Mouse (Mus musculus) midbrain, embryonic 10.5 days (tissue): ENCODE results near the gene Meox1. TPM values are rescaled to one million over a fixed set of nuclear protein-coding genes. Genes with fewer than 3 reads are reported as not detected.

ENCODE experiments used
- DNase-seq: peaks from one replicate; pipeline ENCODE4 v3.0.0-alpha.2; 2017; ENCODE audit warnings: low spot score
- H3K27ac ChIP-seq: fragments of 300-500 bp; sonication (generic); replicated peaks from 2 replicates; pipeline ENCODE4 v1.5.1; 2016; ENCODE audit warnings: mild to moderate bottlenecking
- H3K27me3 ChIP-seq: fragments of 300-500 bp; sonication (generic); 2 replicates; pipeline ENCODE4 v1.6.1; 2016; ENCODE audit warnings: low read depth, mild to moderate bottlenecking; ENCODE audit not compliant: poor library complexity, severe bottlenecking
- H3K36me3 ChIP-seq: fragments of 300-500 bp; sonication (generic); 2 replicates; pipeline ENCODE4 v1.6.1; 2016; ENCODE audit warnings: mild to moderate bottlenecking, moderate library complexity
- H3K4me1 ChIP-seq: fragments of 300-500 bp; sonication (generic); 2 replicates; pipeline ENCODE4 v1.6.1; 2016
- H3K4me3 ChIP-seq: fragments of 300-500 bp; sonication (generic); 2 replicates; pipeline ENCODE4 v1.5.1; 2016; ENCODE audit warnings: mild to moderate bottlenecking, moderate library complexity
- H3K9me3 ChIP-seq: fragments of 300-500 bp; sonication (generic); replicated peaks from 2 replicates; pipeline ENCODE4 v1.6.1; 2016; ENCODE audit warnings: mild to moderate bottlenecking
- WGBS: fragments of 180-500 bp; shearing (Covaris S2); methylation state at CpG from one replicate; pipeline ENCODE4 v1.1.7; 2016; 5-methylcytosine and 5-hydroxymethylcytosine counted together
- polyA plus RNA-seq: library from polyadenylated mRNA; unstranded; fragments of >200 nt; fragmentation: Nextera tagmentation; extraction: Ambion mirVana; gene quantifications from 2 replicates; pipeline ENCODE4 v1.2.1, GENCODE M21; 2016

Gene Meox1
- polyA plus RNA-seq, 1 experiment from 2014 or later: 0.30 TPM

DNA sequence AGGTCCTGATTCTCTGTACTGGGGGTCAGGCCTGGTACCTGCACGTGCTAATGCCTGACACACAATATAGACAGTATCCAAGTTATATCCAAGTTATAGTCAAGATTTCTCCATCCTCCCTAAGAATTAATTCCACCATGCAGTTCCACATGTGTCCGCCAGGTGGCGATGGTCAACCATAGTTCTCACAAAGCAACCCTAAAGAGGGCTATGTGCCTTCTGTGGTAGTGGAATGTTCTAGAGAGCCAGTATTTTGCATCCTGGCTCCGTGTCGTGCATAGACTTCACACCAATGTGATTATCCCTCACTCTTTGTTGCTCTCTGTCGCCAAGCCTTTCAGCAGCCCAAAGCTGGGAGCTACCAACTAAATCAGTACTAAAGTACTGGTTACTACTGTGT is 25.5 kb upstream of the Meox1 start:
- Histone ChIP-seq H3K36me3 (no peaks in the 10 kb centered on the region), H3K9me3 (no peaks in the 10 kb centered on the region), H3K27ac (no peak overlapping the region), H3K4me3 (no peak overlapping the region), H3K27me3 (peaks cover 31% of the 10 kb centered on the region), H3K4me1 (peaks cover 10% of the 10 kb centered on the region; the same call in 1 of the 2 replicates)
- DNase-seq: peak; percentile 80
- 2% methylated on average over 6 of the region's 6 CpGs for WGBS

DNA sequence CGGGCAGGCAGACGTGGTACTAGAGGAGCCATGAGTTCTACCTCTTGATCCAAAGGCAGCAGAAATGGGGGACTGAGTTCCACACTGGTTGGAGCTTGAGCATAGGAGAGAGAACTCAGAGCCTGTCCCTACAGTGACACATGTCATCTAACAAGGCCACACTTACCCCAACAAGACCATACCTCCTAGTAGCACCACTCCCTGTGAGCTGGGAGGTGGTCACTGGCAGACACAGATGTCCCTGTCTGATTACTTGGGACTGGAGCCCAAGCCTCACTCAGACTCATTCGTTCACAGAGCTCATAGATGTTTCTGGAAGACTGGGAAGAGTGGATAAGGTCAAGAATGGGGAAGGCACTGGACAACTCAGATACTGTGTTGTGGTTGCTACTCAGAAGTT is 24.4 kb upstream of the Meox1 start:
- 73% methylated on average over 3 of the region's 3 CpGs for WGBS

DNA sequence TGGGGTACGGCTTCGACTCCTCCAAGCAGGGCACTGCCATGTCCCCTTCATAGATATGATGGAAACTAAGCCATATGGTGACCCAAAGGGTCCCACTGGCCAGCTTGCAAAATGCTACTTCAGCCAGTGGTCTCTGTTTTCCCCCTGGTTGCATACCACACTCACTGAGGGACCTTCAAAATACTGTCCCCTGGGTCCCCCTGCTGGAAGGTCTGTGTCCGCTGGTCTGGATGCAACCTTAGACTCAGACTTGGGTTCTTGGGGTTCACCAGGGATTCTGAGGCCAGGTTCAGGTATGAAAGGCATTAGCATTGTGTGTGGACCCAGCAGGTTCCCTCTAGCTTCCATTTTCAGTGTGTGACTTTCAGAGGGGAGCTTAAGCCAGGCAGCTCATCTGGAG is 22.6 kb upstream of the Meox1 start:
- Histone ChIP-seq H3K4me3 (no peak overlapping the region), H3K9me3 (no peaks in the 10 kb centered on the region), H3K27ac (no peak overlapping the region), H3K4me1 (peaks cover 10% of the 10 kb centered on the region; the same call in 1 of the 2 replicates), H3K36me3 (no peaks in the 10 kb centered on the region), H3K27me3 (peaks cover 28% of the 10 kb centered on the region)
- no peak for DNase-seq
- 68% methylated on average over 3 of the region's 3 CpGs for WGBS

More for the DNA sequence above, 24.4 kb upstream of the Meox1 start:
- H3K4me1 ChIP-seq: peaks cover 10% of the 10 kb centered on the region; the same call in 1 of the 2 replicates
- H3K27ac ChIP-seq: no peak overlapping the region
- H3K27me3 ChIP-seq: peaks cover 22% of the 10 kb centered on the region
- no peaks in the 10 kb centered on the region for H3K9me3 ChIP-seq
- no peaks in the 10 kb centered on the region for H3K36me3 ChIP-seq
- DNase-seq: no peak
- H3K4me3 ChIP-seq: no peak overlapping the region

DNA sequence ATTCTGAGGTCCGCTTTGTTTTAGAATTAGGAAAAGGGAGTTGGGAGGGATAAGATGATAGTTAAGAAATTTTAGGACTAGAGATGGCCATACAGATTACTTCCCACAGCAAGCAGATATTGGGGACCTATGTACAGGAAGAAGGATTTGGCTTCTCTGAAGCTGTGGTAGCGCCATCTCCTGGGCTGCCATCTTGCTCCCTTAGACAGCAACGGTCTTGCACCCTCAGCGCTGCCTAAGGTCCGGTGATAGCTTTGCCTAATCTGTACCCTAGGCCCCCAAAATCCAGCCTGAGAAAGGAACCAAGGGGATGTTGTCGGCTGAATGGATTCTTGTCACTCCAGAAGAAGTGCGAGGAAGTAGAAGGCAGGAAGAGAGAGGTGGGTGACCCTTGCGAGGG is 19.4 kb upstream of the Meox1 start:
- Histone ChIP-seq H3K27ac (no peak overlapping the region), H3K4me1 (peaks cover 7% of the 10 kb centered on the region; the same call in 1 of the 2 replicates), H3K27me3 (peaks cover 43% of the 10 kb centered on the region), H3K36me3 (no peaks in the 10 kb centered on the region), H3K9me3 (no peaks in the 10 kb centered on the region), H3K4me3 (no peak overlapping the region)
- WGBS: 60% methylated on average over 8 of the region's 8 CpGs
- no peak for DNase-seq

DNA sequence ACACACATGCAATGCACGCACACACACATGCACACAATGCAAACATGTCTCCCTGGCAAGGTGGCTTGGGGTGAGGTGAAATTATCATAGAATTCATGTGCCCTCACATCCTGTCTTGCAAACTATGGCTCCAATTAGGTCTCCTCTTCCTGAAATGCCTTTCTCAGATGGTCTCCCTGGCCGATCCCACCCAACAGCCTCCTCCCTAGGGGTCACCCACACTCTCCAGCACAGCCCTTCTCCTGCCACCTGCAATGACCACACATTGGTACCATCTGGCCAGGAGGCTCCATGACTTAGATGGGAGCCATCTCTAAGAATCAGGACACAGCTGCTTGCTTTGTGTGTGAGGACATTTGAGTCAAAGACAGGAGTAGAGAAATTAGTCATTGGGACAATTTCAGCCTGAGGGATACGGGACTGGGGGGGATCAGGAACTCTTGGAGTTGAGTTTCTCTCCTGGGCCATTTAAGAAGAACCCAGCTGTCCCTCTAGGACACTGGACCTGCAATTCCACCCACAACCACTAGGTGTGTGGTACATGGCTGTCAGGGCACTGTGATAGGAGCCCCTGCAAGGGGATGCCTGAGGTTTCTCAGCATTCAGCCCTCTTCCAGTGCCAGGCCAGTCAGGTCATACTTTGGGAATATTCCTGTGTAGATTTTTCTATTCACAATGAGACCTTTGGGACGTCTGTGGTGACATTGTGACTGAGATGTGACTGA is 17.8 kb upstream of the Meox1 start:
- Histone ChIP-seq H3K4me3 (no peak overlapping the region), H3K4me1 (peaks cover 7% of the 10 kb centered on the region; the same call in 1 of the 2 replicates), H3K36me3 (no peaks in the 10 kb centered on the region), H3K27ac (no peak overlapping the region), H3K27me3 (peaks cover 30% of the 10 kb centered on the region), H3K9me3 (no peaks in the 10 kb centered on the region)
- DNase-seq: no peak
- 71% methylated on average over 4 of the region's 4 CpGs for WGBS

DNA sequence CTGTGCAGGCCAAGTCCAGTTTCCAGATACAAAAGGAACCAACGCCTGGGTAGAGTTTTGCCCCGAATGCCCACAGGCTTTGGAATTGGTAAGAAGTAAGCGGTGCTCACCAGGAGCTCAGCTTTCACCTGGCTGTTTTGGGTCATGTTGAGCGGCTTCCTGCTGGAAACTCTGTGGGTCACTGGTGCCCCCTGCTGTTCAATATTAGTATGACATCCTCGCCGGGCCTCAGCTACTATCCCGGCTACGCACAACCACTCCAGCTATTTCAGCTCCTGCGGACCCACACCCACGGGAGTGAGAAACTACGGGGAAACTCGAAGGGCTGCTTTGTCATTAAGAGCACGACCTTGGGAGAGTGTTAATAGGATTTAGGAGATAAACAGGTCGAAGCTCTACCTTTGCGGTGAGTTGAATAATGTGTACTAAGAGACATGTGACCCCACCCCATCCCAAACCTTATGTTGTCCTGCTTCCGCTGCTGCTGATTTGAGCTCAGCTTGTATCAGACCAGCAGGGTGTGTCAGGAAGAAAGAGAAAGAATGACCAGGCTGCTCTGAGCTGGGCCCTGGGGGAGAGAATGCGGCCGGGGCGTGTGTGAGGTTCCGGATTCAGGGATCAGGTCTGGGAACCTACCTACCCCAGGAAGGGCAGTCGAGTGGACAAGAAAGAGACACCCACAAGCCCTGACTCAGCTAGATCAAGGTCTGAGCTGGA is 16.2 kb upstream of the Meox1 start:
- Histone ChIP-seq H3K36me3 (no peaks in the 10 kb centered on the region), H3K27ac (no peak overlapping the region), H3K27me3 (peaks cover 32% of the 10 kb centered on the region), H3K4me1 (peaks cover 11% of the 10 kb centered on the region), H3K4me3 (no peak overlapping the region), H3K9me3 (no peaks in the 10 kb centered on the region)
- WGBS: 25% methylated on average over 21 of the region's 21 CpGs
- peak; percentile 84 for DNase-seq

DNA sequence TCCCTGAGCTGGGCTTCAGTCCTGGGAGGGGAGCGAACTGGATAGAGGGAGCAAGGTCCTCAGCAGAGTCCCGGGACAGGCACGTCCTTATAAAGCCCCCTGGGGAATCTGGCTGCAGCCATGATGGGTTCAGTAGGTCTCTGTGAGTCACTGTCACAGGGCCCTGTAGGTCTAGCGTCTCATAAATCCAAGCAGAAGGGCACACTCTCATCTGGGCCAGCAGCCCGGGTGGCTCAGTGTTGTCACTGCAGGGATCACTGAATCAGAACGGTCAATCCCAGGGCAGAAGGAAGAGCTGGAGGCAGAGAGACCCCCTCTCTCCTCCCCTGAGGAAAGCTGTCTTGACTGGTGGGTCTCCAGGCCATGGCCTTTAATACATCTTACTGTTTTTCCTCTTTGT is 14.6 kb upstream of the Meox1 start:
- peaks cover 32% of the 10 kb centered on the region for H3K27me3 ChIP-seq
- H3K4me3 ChIP-seq: no peak overlapping the region
- DNase-seq: no peak
- 60% methylated on average over 6 of the region's 6 CpGs for WGBS
- H3K27ac ChIP-seq: no peak overlapping the region
- no peaks in the 10 kb centered on the region for H3K36me3 ChIP-seq
- H3K9me3 ChIP-seq: no peaks in the 10 kb centered on the region
- H3K4me1 ChIP-seq: peaks cover 11% of the 10 kb centered on the region

DNA sequence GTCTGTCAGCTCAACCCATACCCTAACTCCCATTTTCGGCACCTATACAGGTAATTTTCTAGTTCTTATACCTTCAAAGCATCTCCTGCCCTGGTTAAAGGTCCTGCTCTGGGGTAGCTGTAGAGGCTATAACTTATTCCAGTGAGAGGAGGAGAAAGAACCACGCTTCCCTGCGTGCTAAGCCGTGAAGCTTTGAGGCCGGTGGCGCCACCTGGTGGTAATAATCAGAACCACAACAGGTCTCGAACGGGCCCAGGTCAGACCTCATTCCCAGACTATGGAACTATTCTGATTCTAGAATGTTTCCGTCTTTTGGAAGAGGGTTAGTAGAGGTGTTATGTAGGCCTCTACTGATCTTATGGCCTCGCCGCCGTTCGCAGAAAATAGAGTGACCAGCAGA is 10.9 kb upstream of the Meox1 start:
- 25% methylated on average over 13 of the region's 13 CpGs for WGBS
- Histone ChIP-seq H3K4me1 (peaks cover 6% of the 10 kb centered on the region), H3K36me3 (no peaks in the 10 kb centered on the region), H3K4me3 (no peak overlapping the region), H3K9me3 (no peaks in the 10 kb centered on the region), H3K27ac (no peak overlapping the region), H3K27me3 (peaks cover 17% of the 10 kb centered on the region)
- peak; percentile 77 for DNase-seq

DNA sequence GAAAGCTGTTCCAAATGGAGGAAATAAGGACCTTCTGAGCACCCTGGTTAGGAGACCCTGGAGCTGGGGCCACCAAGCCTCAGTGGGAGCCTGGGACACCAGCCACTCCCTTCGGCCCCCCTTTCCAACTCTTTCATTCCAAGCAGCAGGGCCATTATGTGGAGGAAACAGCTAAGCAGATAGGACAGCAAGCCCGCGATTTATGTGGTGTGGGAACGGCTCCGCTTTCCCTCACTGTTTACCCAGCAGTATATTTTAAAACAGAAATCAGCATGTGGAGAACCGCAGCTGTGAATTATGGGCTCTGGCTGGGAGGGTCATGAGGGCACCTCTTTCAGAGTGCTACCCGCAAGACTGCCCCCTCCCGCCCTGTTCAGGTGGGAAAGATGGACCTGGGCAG is 7.1 kb upstream of the Meox1 start:
- Histone ChIP-seq H3K4me1 (peaks cover 10% of the 10 kb centered on the region), H3K9me3 (no peaks in the 10 kb centered on the region), H3K36me3 (no peaks in the 10 kb centered on the region), H3K27me3 (peaks cover 9% of the 10 kb centered on the region; the same call in 1 of the 2 replicates), H3K27ac (no peak overlapping the region), H3K4me3 (no peak overlapping the region)
- DNase-seq: no peak
- WGBS: 82% methylated on average over 8 of the region's 8 CpGs

DNA sequence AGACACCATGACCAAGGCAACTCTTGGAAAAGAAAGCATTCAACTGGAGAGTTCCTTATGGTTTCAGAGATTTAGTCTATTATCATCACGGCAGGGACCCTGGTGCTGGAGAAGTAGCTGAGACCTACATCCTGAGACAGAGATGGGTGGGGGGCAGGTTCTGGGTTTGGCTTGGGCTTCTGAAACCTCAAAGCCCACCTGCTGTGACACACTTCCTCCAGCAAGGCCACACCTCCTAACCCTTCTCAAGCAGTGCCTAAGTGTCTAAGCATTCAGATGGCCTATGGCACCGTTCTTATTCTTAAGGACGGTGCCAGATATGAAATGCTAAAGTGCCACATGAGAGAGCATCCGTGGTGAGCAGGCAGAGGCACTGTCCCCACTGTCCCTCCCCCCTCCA is 4.2 kb upstream of the Meox1 start:
- peaks cover 13% of the 10 kb centered on the region for H3K4me1 ChIP-seq
- peaks cover 22% of the 10 kb centered on the region for H3K27me3 ChIP-seq
- no peaks in the 10 kb centered on the region for H3K9me3 ChIP-seq
- no peaks in the 10 kb centered on the region for H3K36me3 ChIP-seq
- no peak overlapping the region for H3K27ac ChIP-seq
- no peak overlapping the region for H3K4me3 ChIP-seq
- 89% methylated on average over 4 of the region's 4 CpGs for WGBS
- no peak for DNase-seq

DNA sequence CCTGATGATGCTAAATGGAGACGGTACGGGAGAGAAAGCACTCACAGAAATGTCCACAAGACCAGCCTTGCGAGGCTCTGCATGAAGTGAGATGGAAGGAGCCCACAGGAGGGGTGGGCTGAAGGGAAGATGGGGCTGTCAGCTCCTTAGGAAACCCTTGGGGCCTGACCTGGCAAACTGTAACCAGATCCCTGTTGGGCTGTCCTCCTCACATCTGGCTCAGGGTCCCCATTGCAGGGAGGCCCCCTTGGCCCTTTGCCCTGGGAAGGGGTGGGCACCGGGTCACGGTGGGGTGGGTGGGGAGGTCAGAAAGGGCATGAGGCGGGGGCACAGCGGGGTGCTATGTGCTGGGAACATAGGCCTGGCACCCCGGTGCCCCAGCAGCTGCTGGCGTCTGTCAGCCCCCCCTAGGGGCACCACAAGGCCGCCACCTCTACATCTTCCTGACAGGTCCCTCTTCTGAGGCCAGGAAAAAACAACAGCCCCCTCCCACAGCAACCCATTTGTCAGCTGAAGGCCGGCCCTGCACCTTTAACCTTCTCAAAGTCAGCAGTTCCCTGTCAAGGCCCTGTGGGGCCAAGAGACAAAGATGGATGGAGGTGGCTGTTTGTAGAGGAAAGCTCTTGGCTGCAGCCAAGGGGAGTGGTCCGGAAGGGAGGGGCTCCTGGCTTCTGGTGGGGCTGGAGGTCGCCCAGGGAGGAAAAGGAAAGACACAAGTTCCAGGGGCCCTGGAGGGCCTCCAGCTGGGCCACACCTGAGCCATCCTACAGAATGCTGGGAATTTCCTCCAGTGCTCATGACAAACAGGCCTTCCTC is 2.6 kb upstream of the Meox1 start:
- Histone ChIP-seq H3K4me3 (no peak overlapping the region), H3K9me3 (no peaks in the 10 kb centered on the region), H3K36me3 (no peaks in the 10 kb centered on the region), H3K4me1 (peaks cover 17% of the 10 kb centered on the region), H3K27me3 (peaks cover 36% of the 10 kb centered on the region), H3K27ac (no peak overlapping the region)
- WGBS: 41% methylated on average over 13 of the region's 13 CpGs
- no peak for DNase-seq

DNA sequence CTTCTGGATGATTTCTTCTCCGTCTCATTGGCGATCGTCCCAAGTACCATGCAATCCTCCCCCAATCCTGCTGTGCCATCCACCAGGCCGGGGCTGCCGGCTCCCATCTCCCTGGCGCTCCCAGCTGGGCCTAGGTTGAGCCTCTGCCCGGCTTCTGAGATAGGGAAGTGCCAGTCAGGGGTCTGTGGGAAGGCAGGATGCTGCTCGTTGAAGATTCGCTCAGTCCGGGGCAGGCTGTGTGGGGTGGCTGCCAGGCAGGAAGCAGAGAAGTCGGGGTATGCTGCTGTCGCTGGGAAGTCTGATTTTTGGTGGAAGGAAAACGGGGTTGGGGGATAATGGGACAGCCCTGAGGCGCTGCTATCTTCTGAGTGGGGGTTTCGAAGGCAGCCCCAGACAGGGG is 614 bp downstream of the Meox1 start:
- H3K36me3 ChIP-seq: no peaks in the 10 kb centered on the region
- no peaks in the 10 kb centered on the region for H3K9me3 ChIP-seq
- DNase-seq: no peak
- 43% methylated on average over 15 of the region's 15 CpGs for WGBS
- peaks cover 65% of the 10 kb centered on the region for H3K27me3 ChIP-seq
- no peak overlapping the region for H3K4me3 ChIP-seq
- peaks cover 34% of the 10 kb centered on the region for H3K4me1 ChIP-seq
- H3K27ac ChIP-seq: no peak overlapping the region
